Mouse (Mus musculus) cerebellum, postnatal 4 days (tissue): ENCODE results near the gene Ksr1.

ENCODE experiments used
- DNase-seq, 2 experiments: peaks; one replicate each; pipeline ENCODE4 v3.0.0; 2022; ENCODE audit warnings: low spot score in 2 of 2, mixed read lengths in 1 of 2

Gene Ksr1

GRCm38 (mm10) chr11:79122556-79122955, 23.7 kb downstream of the Ksr1 start:
- DNase-seq: no peak

GRCm38 (mm10) chr11:79120087-79120486, 26.1 kb downstream of the Ksr1 start:
- DNase-seq: no peak

- DNase-seq: no peak
Observed at GRCm38 (mm10) chr11:79118918-79119377, 27.3 kb downstream of the Ksr1 start.

- peak in 1 of 2 experiments; percentile 36 for DNase-seq
Observed at GRCm38 (mm10) chr11:79116665-79117064, 29.5 kb downstream of the Ksr1 start.

- no peak for DNase-seq
Observed at GRCm38 (mm10) chr11:79115659-79116058, 30.5 kb downstream of the Ksr1 start.

GRCm38 (mm10) chr11:79114061-79114460, 32.1 kb downstream of the Ksr1 start:
- no peak for DNase-seq

GRCm38 (mm10) chr11:79113397-79113796, 32.8 kb downstream of the Ksr1 start:
- DNase-seq: no peak

- DNase-seq: no peak
Observed at GRCm38 (mm10) chr11:79112559-79113302, 33.5 kb downstream of the Ksr1 start.

GRCm38 (mm10) chr11:79111864-79112558, 34.2 kb downstream of the Ksr1 start:
- no peak for DNase-seq

GRCm38 (mm10) chr11:79110446-79110845, 35.8 kb downstream of the Ksr1 start:
- no peak for DNase-seq

GRCm38 (mm10) chr11:79107934-79108333, 38.3 kb downstream of the Ksr1 start:
- DNase-seq: no peak

GRCm38 (mm10) chr11:79104998-79105397, 41.2 kb downstream of the Ksr1 start:
- no peak for DNase-seq

- DNase-seq: no peak
Observed at GRCm38 (mm10) chr11:79104538-79104937, 41.7 kb downstream of the Ksr1 start.

- no peak for DNase-seq
Observed at GRCm38 (mm10) chr11:79104096-79104495, 42.1 kb downstream of the Ksr1 start.

- DNase-seq: no peak
Observed at GRCm38 (mm10) chr11:79103461-79103869, 42.7 kb downstream of the Ksr1 start.

- DNase-seq: no peak
Observed at GRCm38 (mm10) chr11:79102280-79102679, 43.9 kb downstream of the Ksr1 start.

GRCm38 (mm10) chr11:79101568-79101967, 44.6 kb downstream of the Ksr1 start:
- DNase-seq: no peak

GRCm38 (mm10) chr11:79099032-79099431, 47.2 kb downstream of the Ksr1 start:
- no peak for DNase-seq

GRCm38 (mm10) chr11:79097736-79098135, 48.5 kb downstream of the Ksr1 start:
- DNase-seq: no peak

GRCm38 (mm10) chr11:79096673-79097072, 49.5 kb downstream of the Ksr1 start:
- no peak for DNase-seq

GRCm38 (mm10) chr11:79095713-79096112, 50.5 kb downstream of the Ksr1 start:
- DNase-seq: no peak

- no peak for DNase-seq
Observed at GRCm38 (mm10) chr11:79094727-79095126, 51.5 kb downstream of the Ksr1 start.
